Comparison of ENCODE assay signal across 14 mouse cellular contexts in the genomic region with DNA sequence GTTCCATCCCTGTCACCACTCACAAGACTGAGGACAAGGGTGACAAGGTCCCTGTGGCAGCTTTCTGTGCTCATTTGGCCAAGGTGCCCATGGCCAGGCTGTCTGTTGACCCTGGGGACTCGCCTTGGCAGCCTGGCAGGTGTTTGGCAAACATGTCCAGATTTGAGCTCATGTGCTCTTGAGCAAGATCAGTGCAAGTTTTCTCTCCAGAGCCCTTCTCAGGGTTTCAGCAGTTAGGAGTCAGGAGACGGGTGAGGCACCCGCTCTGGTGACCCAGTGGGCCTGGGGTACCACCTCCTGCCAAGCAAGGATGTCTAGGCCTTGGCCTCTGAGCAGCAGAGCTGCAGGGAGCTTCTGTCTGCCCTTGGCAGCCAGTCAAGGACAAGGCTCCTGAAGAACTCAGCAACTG.
A peak's percentile ranks its signal among the peaks of the same experiment; 100 is the strongest.
DNase-seq lines count a peak whose midpoint lies in the region; ATAC-seq lines count a peak whose summit lies in the region.
"Had no signal": no experiment of that assay in that cellular context is flagged by ENCODE, and none has a peak within 500 bp of the region (broad histone marks: within the 10 kb centered on the region; RNA-seq: fewer than 3 reads in every experiment).

No protein-coding gene starts in this region.

- H3K9ac ChIP-seq in hindbrain, embryonic 14.5 days = no peak overlapping the region
- H3K9ac ChIP-seq: embryonic facial prominence, embryonic 13.5 days; limb, embryonic 13.5 days had no signal

- H3K27ac ChIP-seq in hindbrain, embryonic 14.5 days = no peak overlapping the region
- H3K27ac ChIP-seq: embryonic facial prominence, embryonic 13.5 days; limb, embryonic 13.5 days had no signal

- H3K4me3 ChIP-seq in hindbrain, embryonic 14.5 days (replicated peaks; ENCODE audit: low read length) = no peak overlapping the region
- H3K4me3 ChIP-seq: embryonic facial prominence, embryonic 13.5 days; limb, embryonic 13.5 days; megakaryocyte, embryonic 14.5 days had no signal

- WGBS in hindbrain, embryonic 14.5 days = 83% methylated on average over 3 of the region's 3 CpGs

- ATAC-seq in hindbrain, embryonic 14.5 days (ENCODE audit: low FRiP score) = no peak

- no peak overlapping the region for H3K4me2 ChIP-seq in hindbrain, embryonic 14.5 days (replicated peaks)
- H3K4me2 ChIP-seq: embryonic facial prominence, embryonic 13.5 days; limb, embryonic 13.5 days had no signal

- peak; percentile 95 for DNase-seq in heart, adult 11 months
- DNase-seq in heart, adult 8-10 months (ENCODE audit: low spot score) = no peak
- DNase-seq in ovary, adult 18-20 months (ENCODE audit: low spot score) = peak; percentile 69
- no peak for DNase-seq in ovary, postnatal 14 days (ENCODE audit: low spot score)
- DNase-seq in adrenal gland, postnatal 25 days = peak; percentile 56
- DNase-seq in right cerebral cortex, postnatal 10 days (ENCODE audit: low spot score in 2 of 2) = no peak
- DNase-seq in hindbrain, embryonic 14.5 days (ENCODE audit: low spot score) = no peak
- DNase-seq: kidney, adult 18-20 months; lung, adult 2 months; right cerebral cortex, postnatal 4 days; thymus, postnatal 4 days had no signal

- no peaks in the 10 kb centered on the region for H3K4me1 ChIP-seq in hindbrain, embryonic 14.5 days (replicated peaks; ENCODE audit: control insufficient read depth, insufficient read depth, low read length)
- H3K4me1 ChIP-seq: limb, embryonic 13.5 days had no signal

- no peaks in the 10 kb centered on the region for H3K27me3 ChIP-seq in hindbrain, embryonic 14.5 days (ENCODE audit: control insufficient read depth, insufficient read depth, low read length)
- H3K27me3 ChIP-seq: embryonic facial prominence, embryonic 13.5 days; limb, embryonic 13.5 days had no signal

- no peaks in the 10 kb centered on the region for H3K36me3 ChIP-seq in hindbrain, embryonic 14.5 days (replicated peaks; ENCODE audit: control insufficient read depth, insufficient read depth)
- H3K36me3 ChIP-seq: embryonic facial prominence, embryonic 13.5 days; limb, embryonic 13.5 days had no signal

- no peaks in the 10 kb centered on the region for H3K9me3 ChIP-seq in hindbrain, embryonic 14.5 days (ENCODE audit: control insufficient read depth, low read length)
- H3K9me3 ChIP-seq: embryonic facial prominence, embryonic 13.5 days; limb, embryonic 13.5 days; megakaryocyte, embryonic 14.5 days had no signal

Comparison
In these comparisons a context has a peak if more than half of its experiments do, and no peak if none do; other contexts are left out.
1. DNase-seq: peak in heart, adult 11 months (single experiment), ovary, adult 18-20 months (single experiment) and adrenal gland, postnatal 25 days (single experiment); none in heart, adult 8-10 months (single experiment), ovary, postnatal 14 days (single experiment), right cerebral cortex, postnatal 10 days (0 of 2) and hindbrain, embryonic 14.5 days (single experiment).